ENCODE assay signal across 11 mouse cellular contexts in genomic region chr2:53437046-53437815, GRCm38 (mm10).
DNase-seq lines count a peak whose midpoint lies in the region; ATAC-seq and TF ChIP-seq lines count a peak whose summit lies in the region.
"Had no signal": no experiment of that assay in that cellular context is flagged by ENCODE, and none has a peak within 500 bp of the region (broad histone marks: within the 10 kb centered on the region; RNA-seq: fewer than 3 reads in every experiment).

No protein-coding gene starts in this region.

- TF ChIP-seq CTCF in hindbrain, postnatal 0 days (IDR thresholded peaks at IDR 0.05; ENCODE audit: low read depth) = no peak
- TF ChIP-seq CTCF in midbrain, postnatal 0 days (IDR thresholded peaks at IDR 0.05) = no peak
- no peak for TF ChIP-seq CTCF in heart, adult 2 months (IDR thresholded peaks at IDR 0.05)

- H3K4me1 ChIP-seq in hindbrain, postnatal 0 days (ENCODE audit: insufficient read depth, low read length) = no peaks in the 10 kb centered on the region
- H3K4me1 ChIP-seq in midbrain, postnatal 0 days (ENCODE audit: insufficient read depth, low read length) = no peaks in the 10 kb centered on the region
- no peaks in the 10 kb centered on the region for H3K4me1 ChIP-seq in heart, adult 2 months (ENCODE audit: control insufficient read depth, insufficient read depth, low read length)
- H3K4me1 ChIP-seq in intestine, embryonic 16.5 days (ENCODE audit: control insufficient read depth, insufficient read depth, low read length) = no peaks in the 10 kb centered on the region
- H3K4me1 ChIP-seq: stomach, embryonic 15.5 days had no signal

- no peaks in the 10 kb centered on the region for H3K36me3 ChIP-seq in hindbrain, postnatal 0 days (ENCODE audit: insufficient read depth, low read length)
- no peaks in the 10 kb centered on the region for H3K36me3 ChIP-seq in midbrain, postnatal 0 days (ENCODE audit: insufficient read depth, low read length)
- H3K36me3 ChIP-seq in heart, adult 2 months (ENCODE audit: control insufficient read depth, insufficient read depth, low read length) = no peaks in the 10 kb centered on the region
- no peaks in the 10 kb centered on the region for H3K36me3 ChIP-seq in intestine, embryonic 16.5 days (ENCODE audit: control insufficient read depth, insufficient read depth, low read length)
- H3K36me3 ChIP-seq: stomach, embryonic 15.5 days had no signal

- no peak overlapping the region for H3K9ac ChIP-seq in hindbrain, postnatal 0 days (replicated peaks; ENCODE audit: low read length)
- H3K9ac ChIP-seq in midbrain, postnatal 0 days (replicated peaks; ENCODE audit: low read length, poor library complexity, severe bottlenecking) = no peak overlapping the region
- H3K9ac ChIP-seq in heart, adult 2 months (ENCODE audit: low read depth, low read length) = no peak overlapping the region
- no peak overlapping the region for H3K9ac ChIP-seq in intestine, embryonic 16.5 days (ENCODE audit: low read depth, low read length)
- H3K9ac ChIP-seq: stomach, embryonic 15.5 days had no signal

- no peak for TF ChIP-seq EP300 in heart, adult 2 months (IDR thresholded peaks at IDR 0.05; ENCODE audit: insufficient read depth, low read depth, low read length)

- DNase-seq in cerebellum, postnatal 10 days = peak; percentile 89 to 91
- DNase-seq in hindbrain, postnatal 0 days (ENCODE audit: low spot score) = peak; percentile 83
- peak; percentile 88 for DNase-seq in midbrain, postnatal 0 days (ENCODE audit: low spot score)
- DNase-seq in urinary bladder, postnatal 10 days (ENCODE audit: low spot score) = no peak
- DNase-seq in heart, adult 2 months = no peak
- DNase-seq in testis, postnatal 10 days (ENCODE audit: low spot score) = no peak
- DNase-seq: adrenal gland, postnatal 14 days had no signal

- no peaks in the 10 kb centered on the region for H3K79me2 ChIP-seq in heart, adult 2 months (replicated peaks; ENCODE audit: control insufficient read depth, insufficient read depth, low read length)

- no peaks in the 10 kb centered on the region for H3K27me3 ChIP-seq in hindbrain, postnatal 0 days (ENCODE audit: insufficient read depth, low read length)
- no peaks in the 10 kb centered on the region for H3K27me3 ChIP-seq in midbrain, postnatal 0 days (ENCODE audit: insufficient read depth, low read length)
- no peaks in the 10 kb centered on the region for H3K27me3 ChIP-seq in heart, adult 2 months (ENCODE audit: control insufficient read depth, insufficient read depth, low read length)
- H3K27me3 ChIP-seq in intestine, embryonic 16.5 days (replicated peaks; ENCODE audit: control insufficient read depth, insufficient read depth, low read length) = no peaks in the 10 kb centered on the region
- H3K27me3 ChIP-seq: stomach, embryonic 15.5 days had no signal

- H3K27ac ChIP-seq in hindbrain, postnatal 0 days = no peak overlapping the region; the same call in 1 of the 2 replicates
- no peak overlapping the region for H3K27ac ChIP-seq in midbrain, postnatal 0 days (ENCODE audit: low read depth, low read length)
- no peak overlapping the region for H3K27ac ChIP-seq in heart, adult 2 months
- no peak overlapping the region for H3K27ac ChIP-seq in intestine, embryonic 16.5 days (ENCODE audit: low read length)
- H3K27ac ChIP-seq: stomach, embryonic 15.5 days had no signal

- H3K9me3 ChIP-seq in hindbrain, postnatal 0 days (ENCODE audit: low read length) = no peaks in the 10 kb centered on the region
- no peaks in the 10 kb centered on the region for H3K9me3 ChIP-seq in midbrain, postnatal 0 days (ENCODE audit: low read length)
- H3K9me3 ChIP-seq in intestine, embryonic 16.5 days (ENCODE audit: control insufficient read depth, low read length) = no peaks in the 10 kb centered on the region
- H3K9me3 ChIP-seq: stomach, embryonic 15.5 days had no signal

- no peak for TF ChIP-seq POLR2A in heart, adult 2 months (IDR thresholded peaks at IDR 0.05; ENCODE audit: insufficient read depth, low read depth, low read length)

- no peak overlapping the region for H3K4me3 ChIP-seq in hindbrain, postnatal 0 days (ENCODE audit: low read length)
- H3K4me3 ChIP-seq in midbrain, postnatal 0 days (ENCODE audit: low read depth, low read length) = no peak overlapping the region
- no peak overlapping the region for H3K4me3 ChIP-seq in heart, adult 2 months
- H3K4me3 ChIP-seq in intestine, embryonic 16.5 days (ENCODE audit: low read length) = no peak overlapping the region
- H3K4me3 ChIP-seq: stomach, embryonic 15.5 days had no signal

- intact Hi-C loops in heart, adult 2 months (cut with DNase I) = no loop called here

- no peak overlapping the region for H3K4me2 ChIP-seq in hindbrain, postnatal 0 days (ENCODE audit: low read depth, low read length)
- no peak overlapping the region for H3K4me2 ChIP-seq in midbrain, postnatal 0 days (ENCODE audit: low read depth, low read length, poor library complexity, severe bottlenecking)
- no peak overlapping the region for H3K4me2 ChIP-seq in intestine, embryonic 16.5 days (ENCODE audit: low read depth, low read length)
- H3K4me2 ChIP-seq: liver, embryonic 11.5 days; stomach, embryonic 15.5 days had no signal

- ATAC-seq in cerebellum, adult (ENCODE audit: insufficient number of reproducible peaks, low FRiP score, low TSS enrichment) = peak; percentile 61
- peak; percentile 95 for ATAC-seq in hindbrain, postnatal 0 days
- ATAC-seq in midbrain, postnatal 0 days (ENCODE audit: low FRiP score) = peak; percentile 84
- no peak for ATAC-seq in intestine, embryonic 16.5 days

- 32% methylated on average over 5 of the region's 5 CpGs for WGBS in hindbrain, postnatal 0 days
- 37% methylated on average over 5 of the region's 5 CpGs for WGBS in midbrain, postnatal 0 days
- WGBS in heart, adult 2 months = 57% methylated on average over 5 of the region's 5 CpGs
- WGBS in intestine, embryonic 16.5 days = 73% methylated on average over 5 of the region's 5 CpGs

Comparison
In these comparisons a context has a peak if more than half of its experiments do, and no peak if none do; other contexts are left out.
1. DNase-seq: peak in cerebellum, postnatal 10 days (2 of 2), hindbrain, postnatal 0 days (single experiment) and midbrain, postnatal 0 days (single experiment); none in urinary bladder, postnatal 10 days (single experiment), heart, adult 2 months (0 of 2) and testis, postnatal 10 days (single experiment).